Mouse (Mus musculus) heart, postnatal 25 days (tissue): ENCODE measurements around the gene Wasl. TPM values are rescaled to one million over a fixed set of nuclear protein-coding genes. Genes with fewer than 3 reads are reported as not detected.

Experiments used
- DNase-seq: peaks from one replicate; pipeline ENCODE4 v3.0.0; 2022; ENCODE audit warnings: low spot score
- intact Hi-C: fragments of 180-260 bp; cut with DNase I; formaldehyde crosslinking; loops from one replicate; pipeline ENCODE4 v1.15.1; 2025
- total RNA-seq, 2 experiments: library from RNA; stranded (reverse); gene quantifications; 2 replicates each; pipeline ENCODE4 v1.2.3; 2021

The Wasl gene
- total RNA-seq, 2 experiments from 2014 or later, result 25.5 to 35.8 TPM

- intact Hi-C loops, result no loop called here
- DNase-seq, result no peak
Measured at GRCm38 (mm10) chr6:24647103-24647691, 17.6 kb downstream of the Wasl start.

GRCm38 (mm10) chr6:24645346-24646053 is 19.3 kb downstream of the Wasl start:
- intact Hi-C loops, result no loop called here
- no peak for DNase-seq

GRCm38 (mm10) chr6:24642960-24643359 is 21.8 kb downstream of the Wasl start:
- no peak for DNase-seq
- intact Hi-C loops, result no loop called here

- intact Hi-C loops, result no loop called here
- no peak for DNase-seq
Measured at GRCm38 (mm10) chr6:24642161-24642560, 22.6 kb downstream of the Wasl start.

- intact Hi-C loops, result no loop called here
- DNase-seq, result no peak
Measured at GRCm38 (mm10) chr6:24641286-24641685, 23.5 kb downstream of the Wasl start.

- intact Hi-C loops, result no loop called here
- DNase-seq, result no peak
Measured at GRCm38 (mm10) chr6:24635814-24636213, 29.0 kb downstream of the Wasl start.

- intact Hi-C loops, result loop anchor here (5.0 kb wide), 1 partner anchor 88 kb away; no protein-coding TSS in a partner anchor
- no peak for DNase-seq
Measured at GRCm38 (mm10) chr6:24634065-24634464, 30.7 kb downstream of the Wasl start.

- intact Hi-C loops, result loop anchor here (5.0 kb wide), 1 partner anchor 90 kb away; no protein-coding TSS in a partner anchor
Measured at GRCm38 (mm10) chr6:24632061-24632460, 32.7 kb downstream of the Wasl start.

GRCm38 (mm10) chr6:24628499-24628898 is 36.3 kb downstream of the Wasl start:
- intact Hi-C loops, result loop anchor here (5.0 kb wide), 1 partner anchor 34 kb away; no protein-coding TSS in a partner anchor
- no peak for DNase-seq

More at GRCm38 (mm10) chr6:24632061-24632460, 32.7 kb downstream of the Wasl start:
- DNase-seq, result no peak

- no peak for DNase-seq
- intact Hi-C loops, result loop anchor here (1.0 to 5.0 kb wide), 3 partner anchors 35 to 97 kb away; no protein-coding TSS in a partner anchor
Measured at GRCm38 (mm10) chr6:24627586-24628030, 37.2 kb downstream of the Wasl start.

- intact Hi-C loops, result no loop called here
Measured at GRCm38 (mm10) chr6:24622098-24622497, 42.7 kb downstream of the Wasl start.

GRCm38 (mm10) chr6:24620936-24621335 is 43.9 kb downstream of the Wasl start:
- no peak for DNase-seq
- intact Hi-C loops, result no loop called here

More at GRCm38 (mm10) chr6:24622098-24622497, 42.7 kb downstream of the Wasl start:
- DNase-seq, result no peak

- intact Hi-C loops, result no loop called here
- no peak for DNase-seq
Measured at GRCm38 (mm10) chr6:24619285-24620045, 45.3 kb downstream of the Wasl start.

GRCm38 (mm10) chr6:24616746-24617145 is 48.1 kb downstream of the Wasl start:
- intact Hi-C loops, result no loop called here
- no peak for DNase-seq

- DNase-seq, result no peak
- intact Hi-C loops, result no loop called here
Measured at GRCm38 (mm10) chr6:24613918-24614317, 50.9 kb downstream of the Wasl start.

GRCm38 (mm10) chr6:24613346-24613745 is 51.5 kb downstream of the Wasl start:
- DNase-seq, result no peak
- intact Hi-C loops, result no loop called here

- DNase-seq, result no peak
- intact Hi-C loops, result no loop called here
Measured at GRCm38 (mm10) chr6:24612074-24612755, 52.6 kb downstream of the Wasl start.

- intact Hi-C loops, result no loop called here
- DNase-seq, result no peak
Measured at GRCm38 (mm10) chr6:24610358-24610757, 54.5 kb downstream of the Wasl start.

- intact Hi-C loops, result no loop called here
- DNase-seq, result no peak
Measured at GRCm38 (mm10) chr6:24609531-24609930, 55.3 kb downstream of the Wasl start.

GRCm38 (mm10) chr6:24608682-24609081 is 56.1 kb downstream of the Wasl start:
- intact Hi-C loops, result no loop called here
- no peak for DNase-seq
